Mouse (Mus musculus) granulocyte monocyte progenitor cell, adult 5-6 weeks (primary cell): Measurements from ENCODE around the gene Catsper1. TPM values are rescaled to one million over a fixed set of nuclear protein-coding genes. Genes with fewer than 3 reads are reported as not detected.
"Not testable (repeated sequence)": the region's sequence is repeated elsewhere in the genome, so short reads cannot be mapped to it uniquely, and the experiment has no call there.

Experiments used
- ATAC-seq: replicated peaks from 2 replicates; pipeline ENCODE4 v1.8.0; 2016; ENCODE audit warnings: mild to moderate bottlenecking, moderate TSS enrichment, inconsistent platforms; ENCODE audit not compliant: poor library complexity, severe bottlenecking
- total RNA-seq, 2 experiments: library from RNA; stranded (forward) in 1 of 2; stranded (reverse) in 1 of 2; fragments of 200-712, 200-1000 nt in 1 of 2; fragments of >200 nt in 1 of 2; fragmentation: Nextera tagmentation in 1 of 2; gene quantifications; 2 replicates each; pipeline ENCODE4 v1.2.3; 2014 to 2017

The Catsper1 gene
- total RNA-seq, 2 experiments from 2014 or later, result not detected

- ATAC-seq, result peak; percentile 54
These were observed 13.3 kb downstream of the Catsper1 start for GRCm38 (mm10) chr19:5348526-5349501.

- ATAC-seq, result not testable (repeated sequence)
These were observed 13.9 kb downstream of the Catsper1 start, which contains the start of gene Cst6 for GRCm38 (mm10) chr19:5349502-5349873. Gene Cst6 (minus strand): TSS chr19:5349574.

- no peak for ATAC-seq
These were observed 18.1 kb downstream of the Catsper1 start for GRCm38 (mm10) chr19:5353609-5354008.

- no peak for ATAC-seq
These were observed 20.5 kb downstream of the Catsper1 start for GRCm38 (mm10) chr19:5356080-5356479.

DNA sequence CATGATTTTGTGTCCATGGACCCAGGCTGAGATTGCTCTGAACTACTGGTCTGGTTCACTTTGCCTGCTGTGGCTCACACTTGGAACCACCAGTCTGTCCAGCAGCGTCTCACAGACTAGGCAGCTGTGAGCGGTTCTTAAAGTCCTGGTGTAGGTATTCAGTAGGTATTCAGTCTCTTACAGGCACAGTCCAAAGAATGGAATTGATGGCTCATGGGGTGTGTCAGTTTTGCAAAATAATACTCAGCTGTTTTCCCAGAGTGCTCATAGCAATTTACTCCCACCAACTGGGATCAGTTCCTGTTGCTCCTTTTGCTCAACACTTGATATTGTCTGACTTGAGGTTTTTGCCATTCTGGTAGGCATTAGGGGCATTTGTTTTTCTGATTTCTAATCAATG, 26.6 kb downstream of the Catsper1 start:
- ATAC-seq, result no peak

GRCm38 (mm10) chr19:5364124-5364523, 28.6 kb downstream of the Catsper1 start:
- ATAC-seq, result no peak

- no peak for ATAC-seq
These were observed 30.2 kb downstream of the Catsper1 start for GRCm38 (mm10) chr19:5365751-5366150.

DNA sequence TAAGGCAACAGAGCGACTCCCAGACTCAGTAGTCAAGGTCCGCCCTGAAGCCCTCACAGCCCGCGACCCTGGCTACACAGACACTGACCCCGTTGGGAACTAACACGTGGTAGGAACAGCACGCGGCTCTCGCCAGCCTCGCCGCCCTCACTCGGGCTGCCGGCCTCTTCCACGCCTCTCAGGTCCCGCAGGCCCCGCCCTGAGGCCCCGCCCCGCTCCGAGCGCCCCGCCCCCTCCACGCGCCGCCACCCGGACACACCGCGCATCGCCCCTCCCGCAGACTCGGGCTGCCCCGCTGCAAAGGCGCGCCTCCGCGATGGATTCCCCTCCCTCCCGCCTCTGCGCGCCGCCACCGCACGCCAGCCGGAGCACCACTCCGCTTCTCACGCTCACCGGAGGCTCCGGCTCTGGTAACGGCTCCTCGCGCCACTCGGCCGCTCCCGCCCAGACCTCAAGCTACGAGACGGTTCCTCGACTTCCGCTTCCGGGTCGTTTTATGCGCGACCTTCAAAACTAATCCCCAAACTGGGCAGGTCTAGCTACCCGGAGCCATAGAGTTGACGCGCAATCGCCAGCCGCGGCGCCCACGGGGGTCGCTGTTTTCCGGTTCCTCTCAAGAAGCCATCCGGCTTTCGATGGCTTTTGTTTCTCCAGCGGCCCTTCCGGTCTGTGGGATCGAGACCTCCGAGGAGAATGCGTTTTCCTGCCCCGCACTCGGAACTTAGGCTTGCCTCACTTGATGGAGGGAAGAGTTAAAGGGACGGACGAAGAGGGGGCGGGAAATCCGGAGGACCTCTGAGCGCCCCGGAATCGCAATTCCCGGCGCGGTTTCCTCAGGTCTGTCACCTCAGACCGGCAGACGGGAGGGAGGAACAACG, 30.9 kb downstream of the Catsper1 start, which contains the start of gene Eif1ad:
Eif1ad (plus strand) TSS at position 567 of the 878 bp plus-strand sequence.
- ATAC-seq, result peak; percentile 70

GRCm38 (mm10) chr19:5367053-5367359, 31.5 kb downstream of the Catsper1 start, which contains the start of gene Banf1:
Gene Banf1 (minus strand): TSS chr19:5367168.
- no peak for ATAC-seq

DNA sequence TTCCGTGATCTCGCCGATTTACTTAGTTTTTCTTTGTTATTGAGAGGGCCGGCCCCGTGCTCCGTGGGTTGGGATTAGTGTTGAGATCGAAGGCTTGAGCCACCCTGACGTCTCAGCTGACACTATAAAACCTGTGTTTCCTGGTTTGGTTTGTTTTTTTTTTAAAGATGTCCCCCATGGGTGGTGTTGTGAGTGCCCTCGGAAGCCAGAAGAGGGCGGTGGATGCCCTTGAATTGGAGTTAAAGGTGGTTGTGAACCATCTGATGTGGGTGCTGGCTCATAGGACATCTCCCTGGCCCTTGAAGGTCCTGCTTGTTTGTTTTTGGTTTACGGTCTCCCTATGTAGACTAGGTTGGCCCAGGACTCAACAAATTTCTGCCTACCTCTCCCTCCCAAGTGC, 31.9 kb downstream of the Catsper1 start:
- no peak for ATAC-seq

DNA sequence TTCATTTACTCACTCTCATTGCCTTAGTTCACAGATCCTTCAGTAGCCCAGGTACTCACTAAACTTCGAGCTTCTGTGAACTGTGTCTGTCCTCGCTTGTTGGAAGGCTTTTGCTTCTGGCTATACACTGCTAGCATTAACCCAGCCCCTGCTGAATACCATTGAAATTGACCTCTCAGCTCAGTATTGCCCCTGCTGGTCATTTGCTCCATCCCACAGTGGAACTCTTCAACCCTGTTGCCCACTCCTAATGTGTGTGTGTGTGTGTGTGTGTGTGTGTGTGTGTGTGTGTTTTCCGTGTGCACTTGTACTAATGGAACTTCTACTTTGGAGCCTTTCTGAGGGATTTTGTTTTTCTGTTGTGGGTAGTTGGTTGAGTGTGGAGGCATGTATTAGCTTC, 35.4 kb downstream of the Catsper1 start:
- no peak for ATAC-seq

GRCm38 (mm10) chr19:5372724-5373123, 37.2 kb downstream of the Catsper1 start:
- no peak for ATAC-seq

GRCm38 (mm10) chr19:5374177-5374576, 38.6 kb downstream of the Catsper1 start:
- no peak for ATAC-seq

- no peak for ATAC-seq
These were observed 39.2 kb downstream of the Catsper1 start for GRCm38 (mm10) chr19:5374748-5375147.

DNA sequence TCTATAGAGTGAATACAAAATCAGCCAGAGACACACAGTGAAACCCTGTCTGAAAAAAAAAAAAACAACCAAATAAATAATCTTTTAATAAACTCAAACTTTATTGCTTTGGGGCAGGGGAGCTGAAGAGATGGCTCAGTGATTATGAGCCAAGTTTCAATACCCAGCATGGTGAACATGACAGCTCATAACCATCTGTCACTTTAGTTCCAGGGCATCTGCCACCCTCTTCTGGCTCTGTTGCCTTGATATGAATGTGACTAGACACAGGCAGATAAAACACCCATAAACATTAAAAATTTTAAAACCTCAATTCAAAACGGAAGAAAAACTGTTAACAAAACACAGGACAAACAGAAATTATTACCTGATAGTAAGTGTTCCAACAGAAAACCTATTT, 41.9 kb downstream of the Catsper1 start:
- ATAC-seq, result no peak

DNA sequence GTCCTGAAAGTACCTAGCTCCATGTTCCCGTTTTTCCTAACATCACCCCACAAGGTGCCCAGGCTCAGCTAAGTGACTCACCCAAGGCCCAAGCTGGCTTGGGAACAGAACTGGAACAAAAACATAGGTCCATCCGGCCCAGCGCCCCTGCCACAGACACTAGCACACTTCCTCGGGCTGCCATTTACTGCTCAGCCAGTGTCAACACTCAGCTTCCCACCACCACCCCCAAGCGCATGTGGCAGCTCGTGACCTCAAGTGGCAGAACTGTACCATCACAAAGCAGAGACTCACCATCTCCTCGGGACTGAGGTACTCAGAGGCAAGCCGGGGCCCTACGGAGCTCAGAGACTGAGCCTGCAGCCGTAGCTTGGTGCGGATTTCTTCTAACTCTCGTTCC, 47.8 kb downstream of the Catsper1 start:
- no peak for ATAC-seq

GRCm38 (mm10) chr19:5384715-5385114, 49.2 kb downstream of the Catsper1 start:
- no peak for ATAC-seq

DNA sequence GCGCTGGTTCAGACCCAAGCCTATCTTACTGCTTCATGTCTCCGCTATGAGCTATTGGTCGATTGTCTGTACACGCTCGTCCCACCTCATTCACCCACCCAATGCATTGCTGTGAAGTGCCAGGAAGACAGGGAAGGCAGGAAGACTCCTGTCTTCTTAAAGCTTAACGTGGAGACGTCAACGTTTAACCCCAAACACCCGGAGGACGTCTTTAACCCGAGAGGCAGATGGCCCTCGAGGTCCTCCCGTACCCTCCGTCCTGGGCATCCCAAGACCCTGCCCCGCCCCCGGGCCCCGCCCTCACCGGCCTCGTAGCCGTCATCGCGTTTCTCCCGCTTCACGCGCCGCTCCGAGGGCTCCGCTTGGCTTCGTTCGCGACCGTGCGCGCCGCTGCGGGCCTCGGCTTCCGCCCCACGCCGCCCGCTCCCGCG, 52.5 kb downstream of the Catsper1 start:
- ATAC-seq, result peak; percentile 5; the same call in 1 of the 2 replicates

DNA sequence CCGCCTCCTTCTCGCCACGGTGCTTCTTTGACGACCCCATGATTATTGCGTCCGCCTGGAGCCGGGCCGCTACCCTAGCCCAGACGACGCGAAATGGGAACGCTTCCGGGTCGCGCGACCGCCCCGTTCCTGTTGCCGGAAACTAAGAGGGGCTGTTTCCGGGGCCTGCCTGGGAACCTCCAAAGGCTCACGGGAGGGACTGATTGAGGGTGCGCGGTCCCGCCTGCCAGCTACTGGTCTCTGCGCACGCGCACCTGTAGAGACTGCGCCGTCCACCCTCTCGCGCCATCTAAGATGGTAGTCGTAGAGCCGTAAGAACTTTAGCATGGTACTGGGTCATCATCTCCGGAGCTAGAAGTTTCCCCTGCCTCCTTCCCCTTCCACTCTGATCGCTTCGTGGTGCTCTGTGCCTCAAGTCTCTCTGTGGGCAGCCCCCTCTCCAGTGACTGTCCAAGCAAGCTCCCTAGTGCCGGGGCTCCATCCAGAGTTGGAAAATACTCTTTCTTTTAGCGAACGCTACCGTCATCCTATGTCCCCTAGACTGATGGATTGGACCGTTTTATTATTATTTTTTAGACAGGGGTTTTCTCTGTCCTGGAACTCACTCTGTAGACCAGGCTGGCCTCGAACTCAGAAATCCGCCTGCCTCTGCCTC, 53.2 kb downstream of the Catsper1 start, which contains the start of gene Sart1:
Sart1 (minus strand) TSS at position 116 of the 655 bp plus-strand sequence.
- peak; percentile 93 for ATAC-seq

DNA sequence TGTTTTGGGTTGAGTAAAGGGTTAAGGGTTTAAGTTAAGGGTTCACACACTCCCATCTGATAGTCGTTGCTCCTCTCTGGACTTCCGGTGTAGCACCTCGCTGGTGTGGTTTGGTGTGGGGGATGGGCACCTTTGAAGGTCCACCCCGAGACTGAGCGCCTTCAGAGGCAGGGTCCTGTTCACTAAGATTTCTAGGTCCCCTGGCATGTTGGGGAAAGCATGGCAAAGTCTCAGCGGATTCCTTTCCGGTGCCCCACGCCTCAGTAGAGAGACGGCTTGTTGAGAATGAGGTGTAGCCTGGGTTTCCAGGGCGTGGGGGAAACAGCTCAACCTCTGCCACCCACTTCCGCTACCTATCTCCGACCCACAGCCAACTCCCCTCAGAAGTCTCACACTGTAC, 54.1 kb downstream of the Catsper1 start:
- ATAC-seq, result peak; percentile 42
